Mouse (Mus musculus): ENCODE results near the gene Tmem240. TPM values are rescaled to one million over a fixed set of nuclear protein-coding genes. Genes with fewer than 3 reads are reported as not detected.

Gene Tmem240
- polyA plus RNA-seq, 1 experiment from 2014 or later, result 0.79 TPM

GRCm38 (mm10) chr4:155777816-155778215 lies 43.2 kb downstream of the Tmem240 start:
- Histone ChIP-seq H3K36me3 (ENCODE audit: control insufficient read depth, insufficient read depth, low read length) (no peaks in the 10 kb centered on the region), H3K9ac (ENCODE audit: low read length) (no peak overlapping the region), H3K4me2 (ENCODE audit: low read depth, severe bottlenecking) (no peak overlapping the region), H3K27ac (replicated peaks; ENCODE audit: low read depth, low read length) (no peak overlapping the region), H3K4me1 (ENCODE audit: control insufficient read depth, insufficient read depth, low read length) (peaks cover 12% of the 10 kb centered on the region; the same call in 1 of the 2 replicates), H3K9me3 (ENCODE audit: control insufficient read depth, low read length) (no peaks in the 10 kb centered on the region), H3K27me3 (ENCODE audit: control insufficient read depth, insufficient read depth, low read length) (no peaks in the 10 kb centered on the region), H3K4me3 (ENCODE audit: low read depth, low read length) (no peak overlapping the region)
- ATAC-seq (ENCODE audit: insufficient number of reproducible peaks, low FRiP score, low TSS enrichment, low read depth), result no peak
- WGBS, result 89% methylated on average over 2 of the region's 2 CpGs
- DNase-seq (ENCODE audit: low spot score), result no peak

- H3K4me2 ChIP-seq (ENCODE audit: low read depth, severe bottlenecking), result no peak overlapping the region
- no peak overlapping the region for H3K9ac ChIP-seq (ENCODE audit: low read length)
- H3K27me3 ChIP-seq (ENCODE audit: control insufficient read depth, insufficient read depth, low read length), result no peaks in the 10 kb centered on the region
- H3K4me1 ChIP-seq (ENCODE audit: control insufficient read depth, insufficient read depth, low read length), result peaks cover 6% of the 10 kb centered on the region; the same call in 1 of the 2 replicates
- H3K27ac ChIP-seq (replicated peaks; ENCODE audit: low read depth, low read length), result no peak overlapping the region
- H3K4me3 ChIP-seq (ENCODE audit: low read depth, low read length), result no peak overlapping the region
- 79% methylated on average over 4 of the region's 4 CpGs for WGBS
- no peaks in the 10 kb centered on the region for H3K36me3 ChIP-seq (ENCODE audit: control insufficient read depth, insufficient read depth, low read length)
- H3K9me3 ChIP-seq (ENCODE audit: control insufficient read depth, low read length), result no peaks in the 10 kb centered on the region
- ATAC-seq (ENCODE audit: insufficient number of reproducible peaks, low FRiP score, low TSS enrichment, low read depth) (no peak), DNase-seq (ENCODE audit: low spot score) (no peak)
Observed at GRCm38 (mm10) chr4:155779498-155779897, 44.9 kb downstream of the Tmem240 start.

- no peak overlapping the region for H3K4me2 ChIP-seq (ENCODE audit: low read depth, severe bottlenecking)
- no peak overlapping the region for H3K9ac ChIP-seq (ENCODE audit: low read length)
- DNase-seq (ENCODE audit: low spot score) (no peak), ATAC-seq (ENCODE audit: insufficient number of reproducible peaks, low FRiP score, low TSS enrichment, low read depth) (peak; percentile 28; the same call in 1 of the 2 replicates)
- H3K9me3 ChIP-seq (ENCODE audit: control insufficient read depth, low read length), result no peaks in the 10 kb centered on the region
- no peaks in the 10 kb centered on the region for H3K4me1 ChIP-seq (ENCODE audit: control insufficient read depth, insufficient read depth, low read length)
- H3K27me3 ChIP-seq (ENCODE audit: control insufficient read depth, insufficient read depth, low read length), result no peaks in the 10 kb centered on the region
- WGBS, result 38% methylated on average over 6 of the region's 6 CpGs
- H3K4me3 ChIP-seq (ENCODE audit: low read depth, low read length), result no peak overlapping the region
- H3K27ac ChIP-seq (replicated peaks; ENCODE audit: low read depth, low read length), result no peak overlapping the region
- H3K36me3 ChIP-seq (ENCODE audit: control insufficient read depth, insufficient read depth, low read length), result no peaks in the 10 kb centered on the region
Observed at GRCm38 (mm10) chr4:155780895-155781294, 46.3 kb downstream of the Tmem240 start.

- ATAC-seq (ENCODE audit: insufficient number of reproducible peaks, low FRiP score, low TSS enrichment, low read depth) (peak; percentile 38; the same call in 1 of the 2 replicates), DNase-seq (ENCODE audit: low spot score) (no peak)
- no peaks in the 10 kb centered on the region for H3K36me3 ChIP-seq (ENCODE audit: control insufficient read depth, insufficient read depth, low read length)
- 49% methylated on average over 16 of the region's 16 CpGs for WGBS
- no peak overlapping the region for H3K9ac ChIP-seq (ENCODE audit: low read length)
- no peak overlapping the region for H3K27ac ChIP-seq (replicated peaks; ENCODE audit: low read depth, low read length)
- H3K4me2 ChIP-seq (ENCODE audit: low read depth, severe bottlenecking), result peak overlapping the region; percentile 75
- H3K9me3 ChIP-seq (ENCODE audit: control insufficient read depth, low read length), result no peaks in the 10 kb centered on the region
- peak overlapping the region; percentile 57 for H3K4me3 ChIP-seq (ENCODE audit: low read depth, low read length)
- H3K27me3 ChIP-seq (ENCODE audit: control insufficient read depth, insufficient read depth, low read length), result no peaks in the 10 kb centered on the region
- no peaks in the 10 kb centered on the region for H3K4me1 ChIP-seq (ENCODE audit: control insufficient read depth, insufficient read depth, low read length)
Observed at GRCm38 (mm10) chr4:155783486-155784080, 49.0 kb downstream of the Tmem240 start.

GRCm38 (mm10) chr4:155784081-155784701 lies 49.6 kb downstream of the Tmem240 start:
- peak overlapping the region; percentile 57 for H3K4me3 ChIP-seq (ENCODE audit: low read depth, low read length)
- no peaks in the 10 kb centered on the region for H3K27me3 ChIP-seq (ENCODE audit: control insufficient read depth, insufficient read depth, low read length)
- H3K36me3 ChIP-seq (ENCODE audit: control insufficient read depth, insufficient read depth, low read length), result no peaks in the 10 kb centered on the region
- no peaks in the 10 kb centered on the region for H3K4me1 ChIP-seq (ENCODE audit: control insufficient read depth, insufficient read depth, low read length)
- peak; percentile 82 for ATAC-seq (ENCODE audit: insufficient number of reproducible peaks, low FRiP score, low TSS enrichment, low read depth)
- peak overlapping the region; percentile 75 for H3K4me2 ChIP-seq (ENCODE audit: low read depth, severe bottlenecking)
- WGBS, result under 1% methylated on average over 52 of the region's 52 CpGs
- peak; percentile 87 for DNase-seq (ENCODE audit: low spot score)
- peak overlapping the region; percentile 77 for H3K9ac ChIP-seq (ENCODE audit: low read length)
- H3K9me3 ChIP-seq (ENCODE audit: control insufficient read depth, low read length), result no peaks in the 10 kb centered on the region
- peak overlapping the region; percentile 23; the same call in 1 of the 2 replicates for H3K27ac ChIP-seq (replicated peaks; ENCODE audit: low read depth, low read length)

- Histone ChIP-seq H3K4me3 (ENCODE audit: low read depth, low read length) (no peak overlapping the region), H3K9me3 (ENCODE audit: control insufficient read depth, low read length) (no peaks in the 10 kb centered on the region), H3K9ac (ENCODE audit: low read length) (no peak overlapping the region), H3K27me3 (ENCODE audit: control insufficient read depth, insufficient read depth, low read length) (no peaks in the 10 kb centered on the region), H3K27ac (replicated peaks; ENCODE audit: low read depth, low read length) (no peak overlapping the region), H3K4me2 (ENCODE audit: low read depth, severe bottlenecking) (no peak overlapping the region), H3K4me1 (ENCODE audit: control insufficient read depth, insufficient read depth, low read length) (no peaks in the 10 kb centered on the region), H3K36me3 (ENCODE audit: control insufficient read depth, insufficient read depth, low read length) (no peaks in the 10 kb centered on the region)
- no peak for ATAC-seq (ENCODE audit: insufficient number of reproducible peaks, low FRiP score, low TSS enrichment, low read depth)
- DNase-seq (ENCODE audit: low spot score), result no peak
- 86% methylated on average over 10 of the region's 10 CpGs for WGBS
Observed at GRCm38 (mm10) chr4:155785246-155785645, 50.6 kb downstream of the Tmem240 start.

GRCm38 (mm10) chr4:155785819-155786218 lies 51.2 kb downstream of the Tmem240 start, which contains the start of gene Tmem88b:
Gene Tmem88b, minus strand, starts transcription at chr4:155785874.
- no peaks in the 10 kb centered on the region for H3K9me3 ChIP-seq (ENCODE audit: control insufficient read depth, low read length)
- H3K27ac ChIP-seq (replicated peaks; ENCODE audit: low read depth, low read length), result no peak within 1 kb of the TSS
- no peaks in the 10 kb centered on the region for H3K36me3 ChIP-seq (ENCODE audit: control insufficient read depth, insufficient read depth, low read length)
- ATAC-seq (ENCODE audit: insufficient number of reproducible peaks, low FRiP score, low TSS enrichment, low read depth) (no peak), DNase-seq (ENCODE audit: low spot score) (no peak)
- H3K27me3 ChIP-seq (ENCODE audit: control insufficient read depth, insufficient read depth, low read length), result no peaks in the 10 kb centered on the region
- no peak within 1 kb of the TSS; the same call in 1 of the 2 replicates for H3K4me2 ChIP-seq (ENCODE audit: low read depth, severe bottlenecking)
- H3K9ac ChIP-seq (ENCODE audit: low read length), result no peak within 1 kb of the TSS; the same call in 1 of the 2 replicates
- no peaks in the 10 kb centered on the region for H3K4me1 ChIP-seq (ENCODE audit: control insufficient read depth, insufficient read depth, low read length)
- 75% methylated on average over 5 of the region's 5 CpGs for WGBS
- H3K4me3 ChIP-seq (ENCODE audit: low read depth, low read length), result peak within 1 kb of the TSS; percentile 57

- Histone ChIP-seq H3K36me3 (ENCODE audit: control insufficient read depth, insufficient read depth, low read length) (no peaks in the 10 kb centered on the region), H3K4me1 (ENCODE audit: control insufficient read depth, insufficient read depth, low read length) (no peaks in the 10 kb centered on the region), H3K27me3 (ENCODE audit: control insufficient read depth, insufficient read depth, low read length) (no peaks in the 10 kb centered on the region), H3K4me3 (ENCODE audit: low read depth, low read length) (no peak overlapping the region), H3K9me3 (ENCODE audit: control insufficient read depth, low read length) (no peaks in the 10 kb centered on the region), H3K4me2 (ENCODE audit: low read depth, severe bottlenecking) (no peak overlapping the region), H3K9ac (ENCODE audit: low read length) (no peak overlapping the region), H3K27ac (replicated peaks; ENCODE audit: low read depth, low read length) (no peak overlapping the region)
- no peak for DNase-seq (ENCODE audit: low spot score)
- ATAC-seq (ENCODE audit: insufficient number of reproducible peaks, low FRiP score, low TSS enrichment, low read depth), result no peak
- 87% methylated on average over 3 of the region's 3 CpGs for WGBS
Observed at GRCm38 (mm10) chr4:155788300-155788699, 53.7 kb downstream of the Tmem240 start.

Data from limb, embryonic 11.5 days (tissue).